ENCODE assay signal across 17 mouse cellular contexts in genomic region chr5:112291866-112292265, GRCm38 (mm10). TPM values are rescaled to one million over a fixed set of nuclear protein-coding genes. Genes with fewer than 3 reads are reported as not detected.
A peak's percentile ranks its signal among the peaks of the same experiment; 100 is the strongest.
DNase-seq lines count a peak whose midpoint lies in the region; ATAC-seq lines count a peak whose summit lies in the region.
"Had no signal": no experiment of that assay in that cellular context is flagged by ENCODE, and none has a peak within 500 bp of the region (broad histone marks: within the 10 kb centered on the region; RNA-seq: fewer than 3 reads in every experiment).

No protein-coding gene starts in this region.

- no peak for ATAC-seq in kidney, embryonic 16.5 days (ENCODE audit: low FRiP score, low TSS enrichment)
- ATAC-seq in megakaryocyte, adult 5-6 weeks (ENCODE audit: poor library complexity, severe bottlenecking): no peak
- ATAC-seq: forebrain, embryonic 15.5 days had no signal

- no peak overlapping the region for H3K4me2 ChIP-seq in kidney, embryonic 16.5 days (replicated peaks; ENCODE audit: low read depth, low read length)
- H3K4me2 ChIP-seq: forebrain, embryonic 15.5 days; midbrain, embryonic 11.5 days had no signal

- H3K9me3 ChIP-seq in kidney, embryonic 16.5 days (ENCODE audit: low read length): no peaks in the 10 kb centered on the region
- H3K9me3 ChIP-seq in megakaryocyte, embryonic 14.5 days: no peaks in the 10 kb centered on the region
- H3K9me3 ChIP-seq: forebrain, embryonic 15.5 days; heart, embryonic 10.5 days; hindbrain, embryonic 10.5 days had no signal

- no peaks in the 10 kb centered on the region for H3K27me3 ChIP-seq in kidney, embryonic 16.5 days (ENCODE audit: insufficient read depth, low read length)
- no peaks in the 10 kb centered on the region for H3K27me3 ChIP-seq in megakaryocyte, embryonic 14.5 days (replicated peaks)
- H3K27me3 ChIP-seq: forebrain, embryonic 15.5 days had no signal

- no peak overlapping the region for H3K4me3 ChIP-seq in kidney, embryonic 16.5 days (ENCODE audit: low read length)
- peak overlapping the region; percentile 73 for H3K4me3 ChIP-seq in megakaryocyte, embryonic 14.5 days (replicated peaks)
- H3K4me3 ChIP-seq: forebrain, embryonic 15.5 days; heart, embryonic 10.5 days; hindbrain, embryonic 10.5 days had no signal

- H3K9ac ChIP-seq in kidney, embryonic 16.5 days (replicated peaks; ENCODE audit: low read length): peak overlapping the region; percentile 7; the same call in 1 of the 2 replicates
- H3K9ac ChIP-seq: forebrain, embryonic 15.5 days had no signal

- H3K27ac ChIP-seq in kidney, embryonic 16.5 days (ENCODE audit: low read length): no peak overlapping the region
- H3K27ac ChIP-seq: forebrain, embryonic 15.5 days; heart, embryonic 10.5 days had no signal

- H3K4me1 ChIP-seq in kidney, embryonic 16.5 days (ENCODE audit: insufficient read depth, low read length): peaks cover 49% of the 10 kb centered on the region
- peaks cover 100% of the 10 kb centered on the region for H3K4me1 ChIP-seq in megakaryocyte, embryonic 14.5 days

- 58% methylated on average over 5 of the region's 5 CpGs for WGBS in kidney, embryonic 16.5 days

- no peaks in the 10 kb centered on the region for H3K36me3 ChIP-seq in kidney, embryonic 16.5 days (ENCODE audit: insufficient read depth, low read length)
- peaks cover 94% of the 10 kb centered on the region for H3K36me3 ChIP-seq in megakaryocyte, embryonic 14.5 days (replicated peaks; ENCODE audit: low read length)
- H3K36me3 ChIP-seq: forebrain, embryonic 15.5 days; heart, embryonic 10.5 days; hindbrain, embryonic 10.5 days had no signal

- no peak for DNase-seq in kidney, adult 11 months
- DNase-seq in T-cell, adult 2 months (ENCODE audit: low spot score): peak; percentile 26
- peak; percentile 59 for DNase-seq in thymus, postnatal 14 days
- no peak for DNase-seq in heart, adult 11 months
- DNase-seq: cerebellum, adult 2 months; kidney, adult 8-10 months; lung, adult 18-20 months; lung, postnatal 36 days; right cerebral cortex, postnatal 4 days had no signal

RNA-seq across cellular contexts. Expression of gene Tpst2, which starts 15.4 kb away (rescaled TPM):
- polyA plus RNA-seq in kidney, embryonic 16.5 days (2015; fragmentation: Nextera tagmentation; extraction: Ambion mirVana): 65.8 and 68.7 TPM in 2 replicates
- polyA plus RNA-seq in megakaryocyte, embryonic 14.5 days (2012; ENCODE audit: insufficient read depth, low replicate concordance): 299 and 479 TPM in 2 replicates
- total RNA-seq in megakaryocyte, adult 5-6 weeks (2015): 52.1 and 57.5 TPM in 2 replicates
- total RNA-seq in megakaryocyte, adult 5-6 weeks (2017): 69.2 and 77.0 TPM in 2 replicates

RNA-seq across cellular contexts. Expression of gene Tfip11, which starts 34.3 kb away (rescaled TPM):
- 36.7 and 37.8 TPM in 2 replicates for polyA plus RNA-seq in kidney, embryonic 16.5 days (2015; fragmentation: Nextera tagmentation; extraction: Ambion mirVana)
- polyA plus RNA-seq in megakaryocyte, embryonic 14.5 days (2012; ENCODE audit: insufficient read depth, low replicate concordance): 30.3 and 35.0 TPM in 2 replicates
- 11.3 and 11.7 TPM in 2 replicates for total RNA-seq in megakaryocyte, adult 5-6 weeks (2015)
- total RNA-seq in megakaryocyte, adult 5-6 weeks (2017): 11.6 and 14.5 TPM in 2 replicates

RNA-seq across cellular contexts. Expression of gene Crybb1, which starts 36.3 kb away (rescaled TPM):
- polyA plus RNA-seq in kidney, embryonic 16.5 days (2015; fragmentation: Nextera tagmentation; extraction: Ambion mirVana): 2.7 and 4.0 TPM in 2 replicates
- 0.25 and 3.6 TPM in 2 replicates for polyA plus RNA-seq in megakaryocyte, embryonic 14.5 days (2012; ENCODE audit: insufficient read depth, low replicate concordance)
- total RNA-seq in megakaryocyte, adult 5-6 weeks (2015): 2.4 and 4.2 TPM in 2 replicates
- total RNA-seq in megakaryocyte, adult 5-6 weeks (2017): 1.2 and 2.3 TPM in 2 replicates
- total RNA-seq: common myeloid progenitor, adult 5-6 weeks had no signal
- polyA plus RNA-seq: heart, embryonic 10.5 days had no signal

RNA-seq across cellular contexts. Expression of gene Cryba4, which starts 39.5 kb away (rescaled TPM):
- 0.58 and 0.81 TPM in 2 replicates for polyA plus RNA-seq in kidney, embryonic 16.5 days (2015; fragmentation: Nextera tagmentation; extraction: Ambion mirVana)
- polyA plus RNA-seq in megakaryocyte, embryonic 14.5 days (2012; ENCODE audit: insufficient read depth, low replicate concordance): 9.4 and 17.2 TPM in 2 replicates
- total RNA-seq in megakaryocyte, adult 5-6 weeks (2015): 5.2 and 8.4 TPM in 2 replicates
- 3.3 and 3.7 TPM in 2 replicates for total RNA-seq in megakaryocyte, adult 5-6 weeks (2017)
- total RNA-seq: common myeloid progenitor, adult 5-6 weeks had no signal
- polyA plus RNA-seq: heart, embryonic 10.5 days had no signal

RNA-seq across cellular contexts. Expression of gene Srrd, which starts 51.0 kb away (rescaled TPM):
- 44.8 and 47.0 TPM in 2 replicates for polyA plus RNA-seq in kidney, embryonic 16.5 days (2015; fragmentation: Nextera tagmentation; extraction: Ambion mirVana)
- polyA plus RNA-seq in megakaryocyte, embryonic 14.5 days (2012; ENCODE audit: insufficient read depth, low replicate concordance): 23.5 and 26.3 TPM in 2 replicates
- 31.2 and 35.1 TPM in 2 replicates for total RNA-seq in megakaryocyte, adult 5-6 weeks (2015)
- 20.7 and 21.7 TPM in 2 replicates for total RNA-seq in megakaryocyte, adult 5-6 weeks (2017)

Comparison
In these comparisons a context has a peak if more than half of its experiments do, and no peak if none do; other contexts are left out.
1. DNase-seq: peak in T-cell, adult 2 months (single experiment) and thymus, postnatal 14 days (single experiment); none in kidney, adult 11 months (single experiment) and heart, adult 11 months (single experiment).